Mouse (Mus musculus) ovary, adult 18-20 months (tissue): ENCODE data around the gene Irf2bpl.

Experiments
- DNase-seq: peaks from one replicate; pipeline ENCODE4 v3.0.0; 2022; ENCODE audit warnings: low spot score, mixed read lengths

Irf2bpl gene

DNA sequence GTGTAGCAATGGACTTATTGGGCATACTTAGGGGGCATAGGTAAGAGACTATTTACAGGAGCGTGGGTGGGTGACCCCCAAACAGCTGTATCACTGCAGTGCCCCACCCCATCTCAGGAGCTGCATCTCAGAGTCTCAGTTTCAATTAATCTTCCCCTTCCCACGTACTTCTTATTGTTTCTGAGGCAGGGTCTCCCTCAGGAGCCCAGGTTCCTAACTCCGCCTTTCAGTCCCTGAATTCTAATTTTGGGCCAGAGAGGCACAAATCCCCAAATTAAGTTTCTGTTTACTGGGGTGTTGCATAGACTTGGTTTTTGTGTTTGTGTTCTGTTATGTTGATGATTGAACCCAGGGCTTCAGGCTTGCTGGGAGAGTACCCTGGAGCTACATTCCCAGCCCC, 13.8 kb upstream of the Irf2bpl start:
- no peak for DNase-seq

DNA sequence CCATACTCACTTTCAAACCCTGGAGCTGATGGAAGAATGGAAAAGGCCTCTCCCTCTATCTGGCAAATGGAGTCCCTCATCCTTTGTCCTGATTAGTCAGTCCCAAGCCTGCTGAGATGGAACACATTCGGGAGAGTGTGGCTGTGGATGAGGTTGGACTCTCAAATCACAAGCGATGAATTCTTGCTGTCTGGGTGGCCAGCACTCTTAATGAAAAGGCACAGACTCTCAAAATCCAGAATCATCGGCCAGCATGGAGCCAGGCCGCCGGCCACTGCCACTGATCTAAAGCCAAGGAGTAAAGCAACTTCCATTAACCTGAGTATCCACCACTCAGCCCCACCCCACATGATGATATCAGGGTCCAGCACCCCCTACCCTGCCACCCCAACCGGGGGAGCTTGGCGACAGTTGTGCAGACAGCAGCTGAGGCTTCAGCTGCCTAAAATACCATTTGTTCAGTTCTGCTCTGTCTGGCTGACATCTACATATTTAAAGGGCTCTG, 13.2 kb upstream of the Irf2bpl start:
- no peak for DNase-seq

DNA sequence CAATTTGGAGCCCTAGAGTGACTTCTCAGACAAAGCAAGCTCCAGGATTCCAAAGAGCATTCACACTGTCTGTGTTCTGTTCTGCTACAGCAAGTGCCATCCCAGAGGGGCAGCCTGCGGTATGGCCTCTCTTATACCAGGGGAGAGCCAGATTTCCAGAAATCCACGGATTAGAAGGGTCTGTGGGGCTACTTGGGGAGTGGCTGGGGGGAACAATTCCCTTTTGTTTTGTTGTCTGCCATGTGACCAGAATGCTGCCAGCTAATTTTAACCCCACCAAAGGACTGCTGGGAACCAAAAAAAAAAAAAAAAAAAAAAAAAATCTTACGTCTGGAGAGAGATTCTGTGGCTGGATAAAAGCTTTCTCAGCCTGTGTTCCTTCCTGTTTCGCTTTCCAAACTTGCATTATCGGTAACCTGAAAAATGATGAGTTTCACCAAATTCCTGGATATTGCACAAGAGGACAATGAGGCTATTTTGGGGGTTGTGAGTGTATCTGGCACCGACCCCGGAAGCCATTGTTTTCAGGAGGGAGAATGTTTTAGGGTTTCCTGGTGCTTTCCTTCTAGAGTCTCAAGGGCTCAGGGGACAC, 12.4 kb upstream of the Irf2bpl start:
- no peak for DNase-seq

DNA sequence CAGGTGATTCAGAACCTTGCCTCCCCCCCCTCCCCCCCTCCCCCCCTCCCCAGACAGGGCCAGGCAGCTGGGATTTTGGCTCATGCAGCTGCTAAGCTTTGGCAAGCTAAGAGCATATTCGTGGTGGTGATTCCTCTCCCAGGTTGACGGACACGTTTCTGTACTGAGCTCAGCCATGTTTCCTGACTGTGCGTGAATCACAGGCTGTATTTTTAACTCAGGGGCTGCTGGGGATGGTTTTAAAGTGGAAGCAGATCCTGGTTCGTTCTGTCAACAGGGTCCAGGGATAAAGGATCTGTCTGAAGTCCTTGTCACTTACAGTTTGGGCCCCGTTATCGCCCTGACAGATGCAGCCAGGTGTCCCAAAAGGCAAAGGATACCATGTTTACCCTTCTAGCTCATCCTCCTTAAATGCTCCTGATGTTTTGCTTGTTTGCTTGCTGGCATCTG, 11.9 kb upstream of the Irf2bpl start:
- DNase-seq: no peak

DNA sequence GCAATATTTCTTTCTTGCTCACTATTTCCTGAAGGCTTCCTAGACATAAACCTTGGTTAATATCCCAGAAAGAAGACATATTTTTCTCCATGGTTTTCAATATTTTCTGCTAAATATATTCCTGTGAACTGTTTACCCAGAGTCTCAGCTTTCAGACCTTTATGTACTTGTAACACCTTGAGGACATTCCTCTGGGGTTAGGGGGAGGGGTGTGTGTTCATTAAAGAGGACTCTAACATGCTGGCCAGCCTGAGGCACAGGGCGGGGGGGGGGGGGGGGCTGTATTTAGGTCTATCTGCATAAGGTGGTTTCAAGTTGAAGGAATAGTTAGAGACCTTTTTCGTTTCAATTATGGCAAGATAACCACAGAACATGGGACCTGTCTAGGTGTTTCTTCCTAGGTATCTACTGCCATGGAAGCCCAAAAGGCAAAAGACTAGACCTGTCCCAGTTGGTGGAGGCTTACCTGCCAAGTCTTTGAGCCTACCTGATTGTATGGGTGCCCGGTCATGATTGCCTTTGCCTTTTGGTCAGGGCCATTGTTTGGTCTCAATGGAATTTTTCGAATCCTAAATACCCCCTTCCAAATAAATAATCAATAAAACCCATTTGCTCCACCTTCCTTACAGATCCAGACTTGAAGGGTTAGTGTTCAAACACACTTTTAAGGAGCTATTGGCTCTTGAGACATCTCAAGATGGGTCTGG, 11.3 kb upstream of the Irf2bpl start:
- DNase-seq: no peak

DNA sequence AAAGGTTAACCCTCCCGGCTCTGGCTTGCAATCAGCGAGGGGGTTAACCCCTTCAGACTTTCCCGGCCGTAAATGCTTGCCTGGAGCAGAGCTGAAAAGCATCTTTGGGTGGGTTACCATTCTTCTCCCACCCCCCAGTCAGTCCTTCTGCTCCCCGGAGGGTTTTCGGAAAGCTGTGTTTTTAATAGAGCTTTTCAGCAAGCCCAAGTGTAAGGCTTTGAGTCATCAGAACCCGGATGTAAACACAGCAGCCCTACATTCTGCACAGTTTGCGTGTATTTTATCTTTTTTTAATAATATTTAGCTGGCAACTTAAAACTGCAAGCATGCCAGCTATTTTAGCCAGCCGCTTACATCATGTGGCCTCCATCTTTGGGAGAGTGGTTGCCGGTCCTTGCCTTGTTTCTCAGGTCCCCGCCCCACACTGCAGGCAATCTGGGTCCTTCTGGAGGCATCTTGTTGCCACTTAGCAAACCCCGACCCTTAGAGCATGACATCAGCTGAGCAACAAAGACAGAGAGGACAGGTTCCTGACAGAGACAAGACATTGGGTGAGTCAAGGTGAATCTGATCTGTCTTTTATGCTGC, 10.3 kb upstream of the Irf2bpl start:
- DNase-seq: no peak

DNA sequence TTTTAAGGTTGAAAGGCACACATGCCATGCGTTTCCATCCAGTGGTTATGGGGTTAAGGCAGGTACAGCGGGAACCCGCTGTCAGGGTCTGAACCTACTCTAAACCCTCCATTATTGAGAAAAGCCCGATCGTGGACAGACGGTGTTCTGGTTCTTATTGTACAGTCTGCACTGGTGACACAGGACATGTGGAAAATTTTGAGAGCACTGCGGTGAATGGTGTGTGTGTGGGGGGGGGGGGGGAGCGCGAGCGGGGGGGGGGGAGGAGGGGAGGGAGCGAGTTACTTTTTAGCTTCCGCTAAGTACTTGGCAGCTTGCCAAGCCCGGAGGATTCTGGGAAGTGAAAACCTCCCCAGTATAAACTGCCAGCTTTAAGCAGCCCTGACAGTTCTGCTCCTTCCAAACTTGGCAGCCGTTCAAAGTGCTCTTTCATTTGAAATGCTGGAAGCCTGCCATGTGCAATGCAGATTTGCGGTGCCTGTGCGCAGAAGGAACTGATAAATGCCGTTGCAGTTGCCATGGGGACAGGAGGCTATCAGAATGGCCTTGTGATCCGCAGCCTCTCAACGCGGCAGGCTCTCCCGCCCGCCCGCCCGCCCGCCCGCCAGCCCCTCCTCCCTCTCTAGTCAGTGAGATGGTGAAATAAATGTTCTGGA, 9.7 kb upstream of the Irf2bpl start:
- peak; percentile 99 for DNase-seq

DNA sequence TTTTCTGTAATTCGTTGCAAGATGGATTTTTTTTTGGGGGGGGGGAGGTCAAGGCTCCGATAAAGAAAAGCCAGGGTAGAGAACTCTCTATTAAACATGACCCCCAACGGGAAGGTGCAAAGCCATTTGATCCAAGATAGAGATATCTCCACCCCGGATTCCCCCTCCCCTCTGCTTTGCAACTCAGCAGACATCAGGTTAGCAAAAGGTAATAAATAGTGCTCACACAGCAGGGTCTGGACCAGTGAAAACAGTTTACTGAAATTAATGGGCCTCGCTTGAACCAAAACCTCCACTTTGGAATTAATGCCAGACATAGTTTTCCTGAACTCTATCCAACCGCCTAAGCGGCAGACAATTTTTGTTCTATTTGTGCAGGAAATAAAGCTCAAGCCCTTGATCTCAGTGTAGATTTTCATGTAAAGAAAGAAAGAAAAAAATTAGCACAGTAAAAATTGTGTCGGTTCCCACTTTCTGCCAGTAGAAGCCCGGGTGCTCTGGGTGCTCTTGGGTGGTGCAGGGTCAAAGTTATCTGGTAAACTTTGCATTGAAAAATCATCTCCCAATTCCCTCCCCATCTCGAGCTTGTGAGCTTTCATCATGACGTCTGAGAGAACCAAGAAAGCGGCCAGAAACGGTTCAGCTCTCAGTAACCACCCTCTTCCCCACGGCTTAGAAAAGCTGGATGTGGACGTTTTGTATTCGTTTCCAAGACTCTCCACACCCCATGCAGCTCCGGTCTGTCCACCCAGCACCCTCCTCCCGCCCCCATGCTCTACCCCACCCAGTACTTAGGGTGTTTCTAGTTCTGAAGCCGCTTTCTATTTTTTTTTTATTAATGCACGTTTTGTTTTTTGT, 9.0 kb upstream of the Irf2bpl start:
- no peak for DNase-seq

DNA sequence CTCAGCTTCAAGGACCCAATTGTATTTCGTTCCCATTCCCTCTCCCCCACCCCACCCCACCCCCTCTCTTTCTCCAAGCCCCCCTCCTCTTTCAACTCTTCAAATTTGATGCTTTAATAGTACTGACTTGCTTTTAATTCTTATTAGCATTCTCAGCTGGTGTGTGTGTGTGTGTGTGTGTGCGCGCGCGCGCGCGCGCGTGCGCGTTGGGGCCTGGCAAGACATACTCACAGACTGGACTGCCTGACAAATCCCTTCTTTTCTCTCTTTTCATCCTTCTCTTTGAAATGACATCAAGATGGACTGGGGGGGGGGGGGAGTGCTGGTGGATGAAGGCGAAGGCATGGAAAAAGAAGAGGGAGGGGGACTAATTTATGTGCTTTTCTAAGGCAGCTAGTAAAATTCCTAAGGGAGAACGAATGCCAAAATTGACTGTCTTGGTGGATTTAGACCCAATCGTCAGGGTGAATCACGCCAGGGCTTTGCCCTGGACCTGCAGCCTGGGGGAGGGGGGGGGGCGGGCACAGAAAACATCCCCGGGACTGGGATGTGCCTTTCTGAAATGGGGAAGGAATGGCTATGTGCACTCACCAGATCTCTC, 8.2 kb upstream of the Irf2bpl start:
- DNase-seq: no peak

DNA sequence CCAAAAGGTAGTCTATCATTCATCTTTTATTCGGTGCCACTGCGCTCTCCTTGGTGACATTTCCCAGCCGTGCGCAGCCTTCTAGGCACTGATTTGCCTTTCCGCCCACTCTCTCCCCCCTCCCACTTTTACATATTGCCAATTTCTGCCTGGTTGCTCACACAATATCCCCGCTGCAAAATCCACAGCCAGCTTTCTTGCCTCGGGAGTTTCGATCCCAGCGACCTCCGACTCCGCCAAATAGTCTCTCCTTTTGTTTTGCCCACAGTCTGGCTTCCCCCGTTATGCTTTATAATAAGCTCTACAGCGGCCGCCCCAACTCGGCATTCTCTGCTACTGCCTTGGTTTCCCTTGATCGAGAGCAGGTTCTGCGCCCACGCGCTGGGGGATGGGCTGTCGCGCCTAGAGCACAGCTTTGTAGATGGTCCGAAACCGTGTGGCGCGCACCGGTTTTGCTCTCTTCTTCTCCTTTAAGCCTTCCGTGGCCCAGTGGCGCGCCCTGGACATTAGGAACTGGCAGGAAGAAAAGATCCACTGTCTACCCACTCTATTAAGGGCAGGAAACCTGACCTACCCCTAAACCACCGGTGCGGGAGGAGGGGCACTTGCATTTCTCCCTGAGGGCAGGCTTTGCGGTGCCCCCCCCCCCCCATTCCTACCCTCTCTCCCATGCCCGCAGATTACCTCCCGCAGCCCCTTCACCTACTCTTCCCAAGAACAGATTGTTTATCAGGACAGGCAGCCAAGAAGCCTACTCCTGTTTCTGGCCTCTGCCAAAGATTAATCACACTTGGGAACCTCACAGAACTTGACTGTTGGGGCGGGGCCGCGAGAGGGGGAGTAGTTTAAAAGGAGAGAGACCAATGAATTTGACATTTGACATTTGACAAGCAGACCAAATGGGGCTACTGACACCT, 7.4 kb upstream of the Irf2bpl start:
- DNase-seq: peak; percentile 82

DNA sequence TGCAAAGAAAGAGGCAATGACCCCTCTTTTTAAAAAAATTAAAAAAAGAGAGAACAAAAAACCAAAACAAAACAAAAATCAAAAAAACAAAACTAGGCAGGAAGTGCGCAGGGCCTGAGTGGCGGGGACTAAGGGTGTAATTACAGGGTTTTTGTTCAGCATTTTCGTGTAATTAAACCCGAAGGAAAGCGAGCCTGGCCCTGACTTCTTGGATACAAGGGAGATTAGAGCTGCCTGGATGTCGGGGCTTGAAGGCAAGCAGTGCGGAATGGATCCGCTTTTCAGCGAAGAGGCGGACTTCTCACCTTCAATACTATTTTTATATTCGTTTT, 6.8 kb upstream of the Irf2bpl start:
- no peak for DNase-seq

DNA sequence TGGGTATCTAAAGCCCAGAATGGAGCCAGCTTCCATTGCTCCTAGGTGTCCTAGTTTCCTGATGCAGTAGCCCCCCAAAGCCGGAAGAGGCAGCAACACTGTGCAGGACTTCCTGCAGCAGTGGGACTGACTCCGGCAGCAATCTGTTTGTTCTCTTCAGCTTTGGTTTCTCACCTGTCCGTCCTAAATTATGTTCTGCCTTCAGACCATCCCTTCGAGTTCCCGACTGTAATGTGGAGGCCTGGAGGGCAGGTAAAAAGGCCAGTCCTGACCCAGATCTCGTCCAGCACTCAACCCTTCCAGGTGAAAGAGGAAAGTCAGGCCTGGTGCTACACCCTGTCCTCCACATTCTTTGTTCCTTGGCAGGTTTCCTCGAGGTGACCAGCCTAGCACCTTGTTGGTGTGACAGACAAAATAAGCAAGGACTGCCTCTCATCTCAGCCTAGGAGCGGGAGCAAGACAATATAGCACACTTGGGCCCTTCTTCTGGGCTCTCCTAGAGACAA, 6.3 kb upstream of the Irf2bpl start:
- DNase-seq: no peak

DNA sequence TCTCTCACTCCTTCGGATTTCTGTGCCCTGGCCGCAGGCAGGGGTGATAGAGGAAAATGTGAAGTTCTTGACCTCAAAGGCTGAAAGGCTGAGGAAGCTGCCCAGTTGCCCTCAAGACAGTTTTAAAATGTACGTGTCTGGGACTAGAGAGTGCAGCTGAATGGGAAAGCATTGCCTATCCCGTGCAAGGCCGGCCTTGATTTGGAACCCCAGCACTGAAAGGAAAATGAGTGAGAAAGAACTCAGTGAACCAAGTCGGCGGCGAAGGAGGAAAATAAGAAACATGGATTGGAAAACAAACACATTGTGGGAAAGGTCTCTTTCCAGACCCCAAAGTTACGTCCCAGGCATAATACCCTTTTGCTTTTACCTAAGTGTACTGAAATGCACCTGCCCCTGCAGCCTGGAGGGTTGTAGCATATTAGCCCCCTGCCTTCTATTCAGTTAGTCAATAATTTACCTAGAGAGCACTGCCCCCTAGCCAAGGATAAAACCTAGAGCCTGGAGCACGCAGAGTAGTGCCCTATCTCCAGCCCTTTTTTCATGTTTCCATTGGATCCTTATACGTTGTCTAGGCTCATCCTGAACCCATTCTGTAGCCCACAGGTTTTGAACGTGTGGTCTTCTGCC, 5.6 kb upstream of the Irf2bpl start:
- no peak for DNase-seq

DNA sequence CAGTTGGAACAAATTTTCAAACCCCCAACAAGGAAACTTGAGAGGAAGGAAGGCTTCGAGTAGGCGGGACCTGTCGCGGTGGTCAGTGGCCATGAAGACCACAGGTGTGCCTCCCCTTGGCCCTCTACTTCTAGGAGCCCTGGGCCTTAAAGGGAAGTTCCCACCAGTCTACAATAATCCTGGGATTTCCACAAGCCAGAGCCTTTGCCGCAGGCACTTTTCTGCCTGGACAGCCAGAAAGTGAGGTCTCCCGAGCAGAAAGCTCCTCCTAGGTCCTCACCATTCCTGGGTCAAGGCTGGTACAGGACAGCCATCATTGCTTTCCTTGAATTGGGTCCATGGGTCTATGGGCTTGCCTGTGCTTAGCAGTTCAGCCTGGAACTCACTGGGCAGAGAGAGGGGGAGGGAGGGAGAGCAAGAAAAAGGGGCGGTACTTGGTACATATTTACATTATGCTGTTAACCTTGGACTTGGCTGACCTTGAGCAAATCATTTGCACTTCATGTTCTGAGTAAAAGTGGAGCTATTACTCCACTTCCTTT, 4.6 kb upstream of the Irf2bpl start:
- no peak for DNase-seq

DNA sequence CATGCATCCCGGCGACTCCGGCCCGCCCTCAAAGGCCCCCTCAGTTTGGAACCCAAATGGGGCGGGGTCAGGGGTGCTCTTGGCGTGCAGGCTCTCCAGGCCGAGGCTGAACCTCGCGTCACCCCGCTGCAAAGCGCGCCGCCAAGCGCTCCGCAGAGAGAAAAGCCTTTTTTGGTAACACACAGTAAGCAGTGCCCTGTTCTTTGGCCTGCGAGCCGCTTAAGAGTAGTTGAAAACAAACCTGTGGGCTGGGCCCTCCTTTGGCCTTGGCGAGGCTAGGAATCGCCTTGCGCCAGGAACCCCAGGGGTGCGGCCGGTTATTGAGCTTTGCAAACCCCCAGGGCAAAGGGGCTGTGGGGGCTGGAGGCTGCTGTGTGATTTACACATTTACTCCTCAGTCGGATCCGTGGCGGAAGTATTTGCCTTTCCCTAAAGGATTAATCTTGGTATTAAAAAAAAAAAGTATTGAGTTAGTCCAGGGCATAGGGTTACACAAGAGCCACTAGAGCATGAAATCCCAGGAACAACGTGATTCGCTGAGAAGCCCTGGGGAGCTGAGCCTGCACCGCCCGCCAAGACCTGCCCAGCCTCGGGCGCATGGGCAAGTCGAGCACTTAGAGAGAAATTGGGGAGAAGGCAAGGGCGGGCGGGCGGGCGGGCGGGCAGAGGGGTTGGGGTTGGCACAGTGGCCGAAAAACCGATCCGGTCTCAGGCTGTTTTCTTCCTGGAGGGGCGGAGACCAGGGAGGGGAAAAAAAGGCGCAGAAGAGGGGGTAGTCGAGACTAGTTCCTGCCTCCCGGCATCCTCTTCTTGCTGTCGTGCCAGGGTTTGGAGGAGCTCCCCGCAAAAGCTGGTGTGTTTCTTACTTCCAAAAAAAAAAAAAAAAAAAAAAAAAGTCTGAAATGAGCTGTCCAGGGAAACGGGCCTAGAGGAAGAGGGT, 3.8 kb upstream of the Irf2bpl start:
- DNase-seq: peak; percentile 86

DNA sequence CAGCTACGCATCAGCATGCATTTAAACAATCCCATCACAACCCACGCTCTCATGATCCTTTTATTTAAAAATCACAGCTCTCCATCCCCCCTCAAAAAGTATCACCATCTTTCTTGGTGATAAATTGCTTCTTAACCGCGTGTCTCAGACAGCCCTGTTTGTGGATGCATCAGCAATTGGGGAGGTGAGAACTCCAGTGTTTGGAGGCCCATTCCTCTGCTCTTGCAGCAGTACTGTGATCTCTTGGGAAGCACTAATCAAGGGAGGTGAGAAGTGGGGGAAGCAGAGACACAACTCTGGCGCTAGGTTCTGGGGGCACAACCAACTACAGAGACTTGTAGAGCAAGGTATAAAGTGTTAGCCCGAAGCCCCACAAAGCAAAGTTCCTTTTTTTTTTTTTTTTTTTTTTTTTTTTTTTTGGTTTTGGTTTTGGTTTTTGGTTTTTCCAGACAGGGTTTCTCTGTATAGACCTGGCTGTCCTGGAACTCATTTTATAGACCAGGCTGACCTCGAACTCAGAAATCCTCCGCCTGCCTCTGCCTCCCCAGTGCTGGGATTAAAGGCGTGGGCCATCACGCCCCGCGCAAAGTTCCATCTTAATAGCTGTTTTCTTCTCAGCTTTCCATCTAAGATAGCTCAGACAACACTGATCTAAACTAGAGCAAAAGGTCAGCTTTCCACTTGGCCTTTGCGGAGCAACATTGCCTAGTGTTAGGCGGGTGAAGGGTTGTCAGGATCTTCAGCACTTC, 3.0 kb upstream of the Irf2bpl start:
- DNase-seq: no peak

DNA sequence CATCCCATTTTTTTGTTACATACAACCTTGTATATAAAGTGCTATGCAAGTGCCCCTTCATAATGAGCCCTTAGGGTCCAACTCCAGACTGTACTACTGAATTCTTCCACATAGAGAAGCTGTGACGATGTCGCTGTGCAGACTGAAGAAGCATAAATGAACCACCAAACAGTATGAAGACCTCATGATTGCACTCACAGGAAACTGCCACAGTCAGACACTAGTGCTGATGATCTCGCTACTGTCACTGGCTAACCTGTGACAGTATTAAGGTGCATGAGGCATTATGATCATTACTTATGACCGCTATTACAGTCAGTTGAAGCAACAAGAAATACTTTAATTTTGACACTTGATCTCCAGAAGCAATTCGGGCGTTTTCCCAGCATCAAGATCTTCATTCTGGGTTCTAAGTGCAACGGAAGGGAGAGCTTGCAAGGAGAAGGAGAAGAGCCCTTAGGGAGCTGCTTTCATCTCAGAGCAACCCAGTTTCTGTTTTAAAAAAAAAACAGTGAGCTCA, 1.9 kb upstream of the Irf2bpl start:
- no peak for DNase-seq
